Mouse (Mus musculus): ENCODE data around the gene Ahnak2. TPM values are rescaled to one million over a fixed set of nuclear protein-coding genes. Genes with fewer than 3 reads are reported as not detected.

Gene Ahnak2
- total and polyA plus RNA-seq, 3 experiments = 3.1 to 27.7 (median 14.6) TPM

- 0 out of 2 replicates have a peak overlapping the region, but pooled peaks have one; percentile 3 for H3K27ac ChIP-seq (ENCODE audit: insufficient read depth, low read depth)
- in situ Hi-C loops (cut with MboI; ENCODE audit: low pct_ligation_motif_present, low pct_unique_long_range_greater_than_20kb, low sequenced_read_pairs) (no loop called here), dilution Hi-C loops (cut with MboI; ENCODE audit: extremely low pct_ligation_motif_present, extremely low pct_unique_long_range_greater_than_20kb, low sequenced_read_pairs) (no loop called here)
- H3K4me2 ChIP-seq (ENCODE audit: insufficient read depth, low read depth, poor library complexity, severe bottlenecking) = no peak overlapping the region
- TF ChIP-seq ELF1 (IDR thresholded peaks at IDR 0.05; ENCODE audit: low read depth, low read length) = no peak
- TF ChIP-seq MXI1 (IDR thresholded peaks at IDR 0.05; ENCODE audit: low read depth, low read length) = no peak
- TF ChIP-seq MEF2A (IDR thresholded peaks at IDR 0.05; ENCODE audit: borderline replicate concordance, low read depth, low read length) = no peak
- no peak for TF ChIP-seq HCFC1 (IDR thresholded peaks at IDR 0.05; ENCODE audit: low read depth, low read length)
- TF ChIP-seq NRF1 (IDR thresholded peaks at IDR 0.05; ENCODE audit: low read depth, low read length) = no peak
- TF ChIP-seq GABPA (IDR thresholded peaks at IDR 0.05; ENCODE audit: insufficient replicate concordance, low read depth, low read length) = no peak
- TF ChIP-seq ZKSCAN1 (IDR thresholded peaks at IDR 0.05; ENCODE audit: borderline replicate concordance, low read depth, low read length) = no peak
- TF ChIP-seq CHD1 (IDR thresholded peaks at IDR 0.05; ENCODE audit: low read depth, low read length) = no peak
- TF ChIP-seq IRF4 (IDR thresholded peaks at IDR 0.05; ENCODE audit: low read depth, low read length) = no peak
- H3K79me2 ChIP-seq (replicated peaks; ENCODE audit: control insufficient read depth, extremely low read depth, insufficient read depth, poor library complexity, severe bottlenecking) = no peaks in the 10 kb centered on the region
- DNase-seq (ENCODE audit: extremely low read depth) = no peak
- no peaks in the 10 kb centered on the region for H3K27me3 ChIP-seq (replicated peaks)
- peaks cover 12 to 30% of the 10 kb centered on the region in 2 experiments for H3K4me1 ChIP-seq (ENCODE audit: control insufficient read depth in 1 of 2, insufficient read depth in 2 of 2)
- H3K36me3 ChIP-seq (replicated peaks in 1 of 2; ENCODE audit: control insufficient read depth in 1 of 2, insufficient read depth in 1 of 2, low read length in 1 of 2) = peaks cover 52 to 62% of the 10 kb centered on the region in 2 experiments
- peaks cover 10% of the 10 kb centered on the region for H3K9me3 ChIP-seq (replicated peaks; ENCODE audit: low read length)
- no peak overlapping the region for H3K9ac ChIP-seq (ENCODE audit: insufficient read depth, low read depth)
- H3K4me3 ChIP-seq (replicated peaks in 1 of 3; ENCODE audit: low read depth in 2 of 3, low read length in 2 of 3, poor library complexity in 1 of 3) = no peak overlapping the region
Measured at GRCm38 (mm10) chr12:112764141-112764540, 38.3 kb downstream of the Ahnak2 start.

- TF ChIP-seq CHD2 (IDR thresholded peaks at IDR 0.05; ENCODE audit: low read length) (no peak), MYC (IDR thresholded peaks at IDR 0.05; ENCODE audit: low read depth, low read length) (no peak), NELFE (IDR thresholded peaks at IDR 0.05; ENCODE audit: low read depth, low read length) (no peak), ZC3H11A (IDR thresholded peaks at IDR 0.05; ENCODE audit: low read depth, low read length) (no peak), ZMIZ1 (IDR thresholded peaks at IDR 0.05; ENCODE audit: low read depth, low read length) (no peak), MAX (IDR thresholded peaks at IDR 0.05; ENCODE audit: low read length) (no peak), RAD21 (IDR thresholded peaks at IDR 0.05; ENCODE audit: low read depth, low read length) (no peak), SMC3 (IDR thresholded peaks at IDR 0.05; ENCODE audit: low read depth, low read length) (no peak), MAZ (IDR thresholded peaks at IDR 0.05; ENCODE audit: low read depth, low read length) (no peak), TCF12 (IDR thresholded peaks at IDR 0.05; ENCODE audit: low read depth, low read length) (no peak), ZNF384 (IDR thresholded peaks at IDR 0.05; ENCODE audit: low read depth, low read length) (no peak), TBP (conservative IDR thresholded peaks at IDR 0.05; ENCODE audit: low read depth, low read length) (no peak), UBTF (IDR thresholded peaks at IDR 0.05; ENCODE audit: low read depth, low read length) (no peak), JUN (IDR thresholded peaks at IDR 0.05; ENCODE audit: insufficient read depth, low read depth, low read length) (no peak), E2F4 (IDR thresholded peaks at IDR 0.05; ENCODE audit: insufficient replicate concordance, low read depth, low read length) (no peak), ETS1 (conservative IDR thresholded peaks at IDR 0.05; ENCODE audit: low read depth, low read length) (no peak), CTCF (conservative IDR thresholded peaks at IDR 0.05 in 1 of 2, IDR thresholded peaks at IDR 0.05 in 1 of 2; ENCODE audit: low read depth in 2 of 2, low read length in 2 of 2) (no peak), MEF2A (IDR thresholded peaks at IDR 0.05; ENCODE audit: borderline replicate concordance, low read depth, low read length) (no peak), GABPA (IDR thresholded peaks at IDR 0.05; ENCODE audit: insufficient replicate concordance, low read depth, low read length) (no peak)
- in situ Hi-C loops (cut with MboI; ENCODE audit: low pct_ligation_motif_present, low pct_unique_long_range_greater_than_20kb, low sequenced_read_pairs) = no loop called here
- Histone ChIP-seq H3K4me3 (replicated peaks in 1 of 3; ENCODE audit: low read depth in 2 of 3, low read length in 2 of 3, poor library complexity in 1 of 3) (peak overlapping the region; percentile 2 to 21 (median 16)), H3K79me2 (replicated peaks; ENCODE audit: control insufficient read depth, extremely low read depth, insufficient read depth, poor library complexity, severe bottlenecking) (no peaks in the 10 kb centered on the region), H3K9me3 (replicated peaks; ENCODE audit: low read length) (peaks cover 10% of the 10 kb centered on the region), H3K27me3 (replicated peaks) (no peaks in the 10 kb centered on the region), H3K36me3 (replicated peaks in 1 of 2; ENCODE audit: control insufficient read depth in 1 of 2, insufficient read depth in 1 of 2, low read length in 1 of 2) (peaks cover 42 to 52% of the 10 kb centered on the region in 2 experiments), H3K9ac (ENCODE audit: insufficient read depth, low read depth) (no peak overlapping the region), H3K4me1 (ENCODE audit: control insufficient read depth in 1 of 2, insufficient read depth in 2 of 2) (peaks cover 12 to 30% of the 10 kb centered on the region in 2 experiments), H3K27ac (ENCODE audit: insufficient read depth, low read depth) (no peak overlapping the region), H3K4me2 (ENCODE audit: insufficient read depth, low read depth, poor library complexity, severe bottlenecking) (peak overlapping the region; percentile 2; the same call in 1 of the 2 replicates)
- no peak for DNase-seq (ENCODE audit: extremely low read depth)
- dilution Hi-C loops (cut with MboI; ENCODE audit: extremely low pct_ligation_motif_present, extremely low pct_unique_long_range_greater_than_20kb, low sequenced_read_pairs) = no loop called here
Measured at GRCm38 (mm10) chr12:112763176-112763575, 39.3 kb downstream of the Ahnak2 start.

All from CH12.LX (cell line).